Mouse (Mus musculus) T-helper 17 cell (primary cell): ENCODE data around the gene Midn.
"Not testable (repeated sequence)": the region's sequence is repeated elsewhere in the genome, so short reads cannot be mapped to it uniquely, and the experiment has no call there.

Experiments used
- in situ Hi-C, 2 experiments: fragments of 300-600 bp; cut with MboI, MseI; formaldehyde crosslinking; loops; 1 replicate in 1 of 2; 2 replicates in 1 of 2; pipeline ENCODE4 v1.15.1; 2025; ENCODE audit warnings: high pct_unique_total_duplicates in 2 of 2

Midn gene

DNA sequence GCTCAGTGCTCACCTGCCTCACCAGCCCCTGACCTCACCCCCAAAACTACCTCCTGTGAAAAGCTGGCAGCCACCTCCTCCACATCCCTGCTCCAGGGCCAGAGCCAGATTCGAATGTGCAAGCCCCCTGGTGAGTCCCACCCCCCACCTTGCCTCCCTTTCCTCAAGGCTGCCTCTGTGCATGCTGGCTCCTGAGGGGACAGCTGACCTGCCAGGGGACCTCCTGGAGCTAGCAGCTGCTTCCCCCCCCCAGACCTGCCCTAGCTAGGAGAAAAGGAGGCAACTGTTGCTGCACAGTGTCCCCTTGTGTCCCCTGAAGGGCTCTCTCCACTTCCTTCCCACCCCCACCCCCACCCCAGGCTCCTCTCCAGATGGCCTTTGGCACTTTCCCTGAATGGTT lies 7.2 kb downstream of the Midn start:
- in situ Hi-C loops, result loop anchor here in 1 of 2 experiments (10.0 kb wide), 1 partner anchor 990 kb away; no protein-coding TSS in a partner anchor

DNA sequence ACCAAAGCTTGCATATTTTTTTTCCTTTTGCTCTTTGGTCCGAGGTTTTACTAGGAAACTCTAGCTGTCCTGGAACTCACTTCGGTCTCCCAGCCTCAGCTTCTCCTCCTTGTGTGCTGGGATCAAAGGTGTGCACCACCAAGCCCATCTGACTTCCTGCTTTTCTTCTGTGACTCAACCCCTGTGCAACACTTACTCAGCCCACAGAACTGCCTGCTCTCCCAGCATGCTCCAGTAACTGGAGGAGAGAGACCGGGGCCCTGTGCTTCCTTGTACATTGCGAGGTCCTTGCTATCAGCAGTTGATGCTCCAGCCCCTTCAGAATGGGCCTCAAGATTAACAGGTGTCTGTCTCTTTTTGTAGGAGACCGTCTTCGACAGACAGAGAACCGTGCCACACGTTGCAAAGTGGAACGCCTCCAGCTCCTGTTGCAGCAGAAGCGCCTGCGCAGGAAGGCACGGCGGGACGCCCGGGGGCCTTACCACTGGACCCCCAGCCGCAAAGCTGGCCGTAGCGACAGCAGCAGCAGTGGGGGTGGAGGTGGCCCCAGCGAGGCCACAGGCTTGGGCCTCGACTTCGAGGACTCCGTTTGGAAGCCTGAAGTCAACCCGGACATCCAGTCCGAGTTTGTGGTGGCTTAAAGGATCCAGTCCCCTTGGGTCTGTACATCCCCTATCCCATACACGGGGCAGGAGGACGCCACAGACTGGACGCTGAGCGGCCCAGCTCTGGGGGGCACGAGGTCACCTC lies 8.1 kb downstream of the Midn start:
- in situ Hi-C loops, result loop anchor here in 1 of 2 experiments (10.0 kb wide), 1 partner anchor 989 kb away; no protein-coding TSS in a partner anchor

DNA sequence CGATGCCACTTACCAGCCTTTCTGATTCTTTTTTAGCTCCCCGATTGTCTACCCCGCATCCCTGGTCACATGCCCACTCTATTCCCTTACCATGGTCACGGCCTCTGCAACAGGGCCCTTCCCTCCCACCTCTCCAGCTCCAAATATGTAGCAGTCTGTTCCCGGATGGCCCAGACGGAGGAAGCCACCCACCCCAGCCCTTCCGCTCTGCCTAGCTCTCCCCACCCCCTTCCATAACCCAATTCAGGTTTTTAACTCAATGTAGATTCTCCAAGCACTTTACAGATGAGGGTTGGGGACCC lies 8.6 kb downstream of the Midn start:
- in situ Hi-C loops, result loop anchor here in 1 of 2 experiments (10.0 kb wide), 1 partner anchor 988 kb away; no protein-coding TSS in a partner anchor

- in situ Hi-C loops, result loop anchor here in 1 of 2 experiments (10.0 kb wide), 1 partner anchor 987 kb away; no protein-coding TSS in a partner anchor
These were observed 9.3 kb downstream of the Midn start for GRCm38 (mm10) chr10:80157141-80157929.

- in situ Hi-C loops, result loop anchor here in 1 of 2 experiments (10.0 kb wide), 1 partner anchor 986 kb away; no protein-coding TSS in a partner anchor
These were observed 10.4 kb downstream of the Midn start for GRCm38 (mm10) chr10:80158307-80158986.

DNA sequence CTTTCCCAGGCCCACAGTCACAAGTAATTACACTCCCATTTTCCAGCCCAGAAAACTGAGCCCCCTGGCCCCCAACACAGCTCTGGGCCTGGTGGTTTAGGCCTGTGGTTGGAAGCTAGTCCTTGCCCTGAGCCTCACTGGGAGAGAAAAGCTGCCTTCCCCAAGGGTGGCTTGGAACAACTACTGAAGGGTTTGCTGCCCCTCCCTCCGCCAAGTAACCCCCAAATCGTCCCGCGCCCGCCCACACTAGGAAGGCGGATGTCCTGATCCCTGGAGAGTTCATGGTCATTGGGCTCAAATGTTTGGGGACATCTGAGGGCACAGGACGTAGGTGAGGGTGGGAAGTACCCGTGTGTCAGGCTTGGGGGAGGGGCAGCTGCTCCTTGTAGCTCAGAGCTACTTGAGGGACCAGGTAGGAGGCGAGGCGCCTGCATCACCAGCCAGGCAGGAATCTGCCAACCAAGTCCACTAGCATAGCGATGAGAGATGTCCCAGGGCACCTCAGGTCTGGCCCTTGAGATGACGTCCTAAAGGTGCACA lies 11.0 kb downstream of the Midn start:
- in situ Hi-C loops, result loop anchor here in 1 of 2 experiments (10.0 kb wide), 1 partner anchor 986 kb away; no protein-coding TSS in a partner anchor

- in situ Hi-C loops, result loop anchor here in 1 of 2 experiments (10.0 kb wide), 1 partner anchor 985 kb away; no protein-coding TSS in a partner anchor
These were observed 11.7 kb downstream of the Midn start for GRCm38 (mm10) chr10:80159561-80160454.

- in situ Hi-C loops, result no loop called here
These were observed 12.6 kb downstream of the Midn start for GRCm38 (mm10) chr10:80160455-80161371.

GRCm38 (mm10) chr10:80161522-80162242 lies 13.6 kb downstream of the Midn start:
- in situ Hi-C loops, result no loop called here

DNA sequence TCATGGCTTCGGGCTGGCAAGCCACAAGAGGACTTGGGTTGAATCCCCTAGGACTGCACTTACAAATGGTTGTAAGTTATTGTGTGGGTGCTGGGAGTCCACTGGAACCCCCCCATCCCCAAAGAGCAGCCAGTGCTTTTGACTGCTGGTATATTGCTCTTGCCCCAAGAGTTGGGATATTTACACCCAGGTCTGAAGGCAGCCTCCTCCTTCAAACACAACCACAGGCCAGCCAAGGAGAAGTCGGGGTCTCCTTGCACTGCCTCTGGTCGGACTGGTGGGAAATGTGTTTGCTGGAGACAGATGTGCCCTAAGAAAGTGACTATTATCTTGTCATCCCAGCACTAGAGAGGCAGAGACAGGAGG lies 14.2 kb downstream of the Midn start:
- in situ Hi-C loops, result no loop called here

- in situ Hi-C loops, result no loop called here
These were observed 14.7 kb downstream of the Midn start for GRCm38 (mm10) chr10:80162716-80163299.

GRCm38 (mm10) chr10:80163721-80164120 lies 15.6 kb downstream of the Midn start:
- in situ Hi-C loops, result no loop called here

DNA sequence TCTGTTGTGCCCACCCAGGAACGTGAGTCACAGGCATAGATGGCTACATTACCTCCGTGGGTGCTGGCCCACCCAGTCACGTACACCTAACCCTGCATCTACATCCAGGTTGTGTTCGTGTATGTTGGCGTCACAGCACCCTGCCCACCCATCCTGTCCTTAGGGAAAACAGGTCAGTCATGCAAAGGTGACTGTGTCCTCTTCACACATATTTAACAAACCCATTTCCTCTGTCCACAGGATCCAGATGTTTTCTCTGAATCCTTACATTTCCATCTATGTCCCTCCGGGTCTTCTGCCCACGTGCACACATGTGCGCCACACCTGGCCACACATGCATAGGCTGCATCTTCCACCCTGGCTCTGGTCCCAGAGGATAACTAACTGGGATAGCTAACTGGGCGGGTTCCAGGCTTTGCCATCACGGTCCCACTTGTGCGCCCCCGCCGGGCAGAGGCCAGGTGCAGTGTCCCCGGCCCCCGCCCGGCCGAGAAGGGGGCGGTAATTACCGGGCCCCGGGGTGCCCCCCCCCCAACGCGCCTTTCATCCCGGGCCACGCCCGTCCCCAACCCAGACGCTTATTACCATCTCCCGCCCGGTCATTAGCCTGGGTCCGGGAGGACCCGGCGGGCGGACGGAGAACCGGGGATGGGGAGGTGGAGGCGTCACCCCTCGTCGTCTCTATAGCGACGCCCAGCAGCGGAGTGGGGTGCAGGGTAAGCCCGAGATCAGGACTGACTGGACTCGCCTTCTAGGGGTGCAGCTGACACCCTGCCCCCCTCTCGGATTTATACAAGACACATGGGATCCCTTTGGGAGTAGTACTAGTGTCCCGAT lies 16.3 kb downstream of the Midn start:
- in situ Hi-C loops, result no loop called here

DNA sequence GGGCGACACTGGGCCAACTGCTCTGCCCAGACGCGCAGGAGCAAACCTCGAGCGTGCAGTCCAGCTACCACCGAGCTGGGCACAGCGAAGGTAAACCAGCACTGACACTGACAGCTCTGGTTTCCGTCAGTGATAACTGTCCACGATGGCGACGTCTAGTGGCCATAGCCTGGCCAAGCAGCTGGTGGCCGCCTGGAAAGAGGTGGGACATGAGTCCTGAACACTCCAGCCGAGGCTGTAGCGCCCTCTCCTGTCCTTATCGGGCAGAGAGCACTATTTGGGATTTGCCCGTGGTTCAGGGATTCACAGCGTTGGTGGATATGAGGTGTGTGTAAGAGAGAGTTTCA lies 16.9 kb downstream of the Midn start:
- in situ Hi-C loops, result no loop called here

GRCm38 (mm10) chr10:80165392-80166128 lies 17.5 kb downstream of the Midn start, which contains the start of gene Cirbp:
Cirbp (plus strand) TSS chr10:80165985.
- in situ Hi-C loops, result no loop called here

GRCm38 (mm10) chr10:80166136-80166535 lies 18.1 kb downstream of the Midn start:
- in situ Hi-C loops, result not testable (repeated sequence)
